Mouse (Mus musculus) limb, embryonic 15.5 days (tissue): ENCODE results near the gene Mtfr2. TPM values are rescaled to one million over a fixed set of nuclear protein-coding genes. Genes with fewer than 3 reads are reported as not detected.

Experiments
- ATAC-seq: fragments of 200-750 bp; cut with Nextera tagmentation; 2 replicates; pipeline ENCODE4 v1.8.0; 2017; ENCODE audit warnings: low read depth, moderate TSS enrichment; ENCODE audit not compliant: insufficient number of reproducible peaks, low FRiP score, low TSS enrichment
- H3K27ac ChIP-seq: fragments of 300-500 bp; sonication (generic); 2 replicates; pipeline ENCODE4 v1.5.1; 2015; ENCODE audit warnings: moderate library complexity, mild to moderate bottlenecking, inconsistent platforms
- H3K27me3 ChIP-seq: fragments of 300-500 bp; sonication (generic); 2 replicates; pipeline ENCODE4 v1.6.1; 2015; ENCODE audit warnings: inconsistent platforms
- H3K36me3 ChIP-seq: fragments of 300-500 bp; sonication (generic); 2 replicates; pipeline ENCODE4 v1.6.1; 2015; ENCODE audit warnings: inconsistent platforms
- H3K4me1 ChIP-seq: fragments of 300-500 bp; sonication (generic); 2 replicates; pipeline ENCODE4 v1.6.1; 2015; ENCODE audit warnings: inconsistent platforms
- H3K4me2 ChIP-seq: fragments of 300-500 bp; sonication (generic); 2 replicates; pipeline ENCODE4 v1.6.1; 2015; ENCODE audit warnings: mild to moderate bottlenecking, inconsistent platforms
- H3K4me3 ChIP-seq: fragments of 300-500 bp; sonication (generic); 2 replicates; pipeline ENCODE4 v1.5.1; 2015; ENCODE audit warnings: mild to moderate bottlenecking, inconsistent platforms
- H3K9ac ChIP-seq: fragments of 300-500 bp; sonication (generic); 2 replicates; pipeline ENCODE4 v1.6.1; 2015; ENCODE audit warnings: inconsistent platforms
- H3K9me3 ChIP-seq: fragments of 300-500 bp; sonication (generic); 2 replicates; pipeline ENCODE4 v1.6.1; 2016; ENCODE audit warnings: inconsistent platforms
- WGBS: fragments of 180-500 bp; shearing (Covaris S2); methylation state at CpG from one replicate; pipeline ENCODE4 v1.1.7; 2015; 5-methylcytosine and 5-hydroxymethylcytosine counted together
- polyA plus RNA-seq: library from polyadenylated mRNA; unstranded; fragments of >200 nt; fragmentation: Nextera tagmentation; extraction: Ambion mirVana; gene quantifications from 2 replicates; pipeline ENCODE4 v1.2.1, GENCODE M21; 2015

Mtfr2 gene
- polyA plus RNA-seq, 1 experiment from 2014 or later, result 1.4 TPM

- Histone ChIP-seq H3K4me2 (no peak overlapping the region), H3K27ac (no peak overlapping the region), H3K27me3 (no peaks in the 10 kb centered on the region), H3K36me3 (no peaks in the 10 kb centered on the region), H3K9me3 (no peaks in the 10 kb centered on the region), H3K4me1 (0 out of 2 replicates have a peak, but pooled peaks cover 2% of the 10 kb centered on the region), H3K9ac (no peak overlapping the region), H3K4me3 (no peak overlapping the region)
- ATAC-seq, result no peak
- 73% methylated on average over 6 of the region's 6 CpGs for WGBS
Measured at GRCm38 (mm10) chr10:20382807-20383419, 35.3 kb downstream of the Mtfr2 start.

GRCm38 (mm10) chr10:20390568-20390967, 43.0 kb downstream of the Mtfr2 start:
- Histone ChIP-seq H3K4me1 (no peaks in the 10 kb centered on the region), H3K4me2 (no peak overlapping the region), H3K9me3 (no peaks in the 10 kb centered on the region), H3K27ac (no peak overlapping the region), H3K4me3 (no peak overlapping the region), H3K36me3 (no peaks in the 10 kb centered on the region), H3K27me3 (no peaks in the 10 kb centered on the region), H3K9ac (no peak overlapping the region)
- ATAC-seq, result no peak
- 55% methylated on average over 3 of the region's 3 CpGs for WGBS

DNA sequence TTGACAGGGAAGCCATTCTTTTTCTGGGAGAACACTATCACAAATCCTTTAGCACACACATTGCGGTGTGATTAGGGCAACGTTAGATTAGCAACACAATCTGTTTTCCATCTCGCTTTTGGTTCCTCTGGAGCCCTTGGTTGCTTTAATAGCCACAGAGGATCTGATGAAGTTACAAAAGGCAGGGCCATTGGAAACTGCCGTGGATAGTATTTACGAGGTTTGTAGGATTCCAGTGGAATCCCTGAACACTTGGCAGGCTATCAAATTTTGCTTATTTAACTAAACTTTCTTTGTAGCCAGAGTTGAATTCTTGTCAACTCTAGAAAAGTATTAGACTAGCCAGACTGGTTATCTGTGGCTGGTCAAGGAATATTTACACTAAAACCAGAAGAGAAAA, 47.2 kb downstream of the Mtfr2 start:
- H3K36me3 ChIP-seq, result no peaks in the 10 kb centered on the region
- H3K9ac ChIP-seq, result no peak overlapping the region
- H3K27ac ChIP-seq, result no peak overlapping the region
- no peak overlapping the region for H3K4me3 ChIP-seq
- 0 out of 2 replicates have a peak, but pooled peaks cover 5% of the 10 kb centered on the region for H3K4me1 ChIP-seq
- no peak for ATAC-seq
- no peak overlapping the region for H3K4me2 ChIP-seq
- 35% methylated on average over 5 of the region's 5 CpGs for WGBS
- no peaks in the 10 kb centered on the region for H3K9me3 ChIP-seq
- no peaks in the 10 kb centered on the region for H3K27me3 ChIP-seq

GRCm38 (mm10) chr10:20395778-20396177, 48.2 kb downstream of the Mtfr2 start:
- H3K27ac ChIP-seq, result no peak overlapping the region
- no peak for ATAC-seq
- no peaks in the 10 kb centered on the region for H3K36me3 ChIP-seq
- H3K9ac ChIP-seq, result no peak overlapping the region
- no peak overlapping the region for H3K4me2 ChIP-seq
- no peak overlapping the region for H3K4me3 ChIP-seq
- 0 out of 2 replicates have a peak, but pooled peaks cover 5% of the 10 kb centered on the region for H3K4me1 ChIP-seq
- no peaks in the 10 kb centered on the region for H3K9me3 ChIP-seq
- H3K27me3 ChIP-seq, result no peaks in the 10 kb centered on the region
- WGBS, result 95% methylated on average over 3 of the region's 3 CpGs

- no peaks in the 10 kb centered on the region for H3K9me3 ChIP-seq
- no peak for ATAC-seq
- H3K9ac ChIP-seq, result no peak overlapping the region
- no peak overlapping the region for H3K4me2 ChIP-seq
- 67% methylated on average over 6 of the region's 6 CpGs for WGBS
- no peaks in the 10 kb centered on the region for H3K36me3 ChIP-seq
- H3K4me3 ChIP-seq, result no peak overlapping the region
- 0 out of 2 replicates have a peak, but pooled peaks cover 5% of the 10 kb centered on the region for H3K4me1 ChIP-seq
- H3K27me3 ChIP-seq, result no peaks in the 10 kb centered on the region
- no peak overlapping the region for H3K27ac ChIP-seq
Measured at GRCm38 (mm10) chr10:20398224-20398623, 50.7 kb downstream of the Mtfr2 start.

DNA sequence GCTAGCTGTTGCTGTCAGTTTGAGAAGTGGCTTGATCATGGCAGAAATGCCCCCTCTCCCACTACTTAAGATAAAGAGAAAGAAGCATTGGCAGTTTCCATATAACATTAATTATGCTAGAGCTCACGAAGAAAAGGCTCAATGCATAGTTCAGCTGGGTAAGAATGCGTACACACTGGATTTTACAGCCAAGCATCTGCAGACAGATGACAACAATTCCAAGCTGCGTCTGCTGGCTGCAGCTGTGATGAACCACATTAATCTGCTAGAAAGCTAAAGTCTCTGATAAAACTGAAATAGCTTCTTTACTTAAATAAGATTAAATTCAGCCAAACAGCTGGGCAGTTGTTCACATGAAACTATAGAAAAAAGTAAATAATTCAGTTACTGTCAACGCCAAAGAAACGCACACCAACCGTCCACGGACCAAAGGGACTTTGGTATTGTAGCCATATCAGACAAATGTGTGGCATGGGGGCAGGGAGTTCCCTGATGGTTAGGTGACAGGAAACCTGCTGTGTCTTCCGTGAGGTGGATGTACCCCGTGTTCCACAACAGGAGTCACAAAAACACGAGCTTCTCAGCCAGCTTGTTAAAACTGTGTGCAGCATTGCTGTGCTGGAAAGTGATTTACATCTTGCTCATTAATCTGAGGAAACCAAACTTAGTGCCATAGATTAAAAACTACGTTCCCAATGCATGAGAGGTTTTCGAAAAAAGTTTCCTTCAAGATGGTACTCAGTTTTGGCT, 51.2 kb downstream of the Mtfr2 start:
- WGBS, result 51% methylated on average over 12 of the region's 12 CpGs
- 0 out of 2 replicates have a peak, but pooled peaks cover 5% of the 10 kb centered on the region for H3K4me1 ChIP-seq
- no peaks in the 10 kb centered on the region for H3K36me3 ChIP-seq
- no peaks in the 10 kb centered on the region for H3K27me3 ChIP-seq
- H3K4me3 ChIP-seq, result no peak overlapping the region
- H3K9me3 ChIP-seq, result no peaks in the 10 kb centered on the region
- no peak overlapping the region for H3K27ac ChIP-seq
- H3K9ac ChIP-seq, result no peak overlapping the region
- no peak for ATAC-seq
- H3K4me2 ChIP-seq, result no peak overlapping the region

DNA sequence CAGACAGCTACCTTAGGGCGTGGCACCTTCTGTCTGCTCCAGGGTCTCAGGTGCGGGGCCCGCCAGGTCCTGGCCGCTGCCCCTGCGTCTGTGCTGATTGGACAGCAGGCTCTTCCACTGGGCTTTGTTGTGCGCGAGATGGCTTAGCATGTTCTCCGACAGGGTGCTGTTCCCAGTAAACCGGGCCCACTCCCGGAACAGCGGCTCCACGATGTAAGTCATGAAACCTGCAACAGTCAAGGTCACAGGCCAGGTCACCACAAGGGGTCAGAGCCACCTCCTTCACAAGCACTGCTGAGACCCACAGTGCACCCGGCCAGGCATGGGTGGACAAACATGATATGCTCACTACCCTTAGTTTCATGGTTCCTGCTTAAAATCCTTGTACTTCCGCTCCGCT, 52.8 kb downstream of the Mtfr2 start:
- Histone ChIP-seq H3K4me2 (no peak overlapping the region), H3K9ac (no peak overlapping the region), H3K27me3 (no peaks in the 10 kb centered on the region), H3K27ac (no peak overlapping the region), H3K4me3 (no peak overlapping the region), H3K4me1 (0 out of 2 replicates have a peak, but pooled peaks cover 5% of the 10 kb centered on the region), H3K9me3 (no peaks in the 10 kb centered on the region), H3K36me3 (no peaks in the 10 kb centered on the region)
- ATAC-seq, result no peak
- WGBS, result 73% methylated on average over 15 of the region's 15 CpGs

DNA sequence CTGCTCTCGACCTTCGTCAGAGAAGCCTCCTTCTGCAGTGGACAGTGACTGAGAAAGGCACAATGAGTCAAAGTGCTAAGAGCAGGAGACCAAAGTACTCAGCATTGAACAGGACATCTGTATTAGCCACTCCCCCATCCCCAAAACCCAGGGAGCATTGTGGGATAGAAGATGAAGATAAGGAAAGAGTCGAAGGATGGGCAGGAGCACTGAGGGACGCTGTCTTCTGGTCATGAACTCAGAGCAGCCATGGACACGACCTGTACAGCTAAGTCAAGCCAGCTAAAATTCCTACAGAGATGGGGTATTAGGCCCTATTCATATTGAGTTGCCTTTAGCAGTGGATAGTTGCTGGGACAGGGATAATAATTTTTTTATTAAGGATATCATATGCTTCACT, 55.4 kb downstream of the Mtfr2 start:
- no peak overlapping the region for H3K4me3 ChIP-seq
- no peaks in the 10 kb centered on the region for H3K9me3 ChIP-seq
- H3K27me3 ChIP-seq, result no peaks in the 10 kb centered on the region
- H3K4me1 ChIP-seq, result 0 out of 2 replicates have a peak, but pooled peaks cover 5% of the 10 kb centered on the region
- H3K4me2 ChIP-seq, result no peak overlapping the region
- WGBS, result 82% methylated on average over 5 of the region's 5 CpGs
- H3K9ac ChIP-seq, result no peak overlapping the region
- no peak overlapping the region for H3K27ac ChIP-seq
- no peaks in the 10 kb centered on the region for H3K36me3 ChIP-seq
- ATAC-seq, result no peak

DNA sequence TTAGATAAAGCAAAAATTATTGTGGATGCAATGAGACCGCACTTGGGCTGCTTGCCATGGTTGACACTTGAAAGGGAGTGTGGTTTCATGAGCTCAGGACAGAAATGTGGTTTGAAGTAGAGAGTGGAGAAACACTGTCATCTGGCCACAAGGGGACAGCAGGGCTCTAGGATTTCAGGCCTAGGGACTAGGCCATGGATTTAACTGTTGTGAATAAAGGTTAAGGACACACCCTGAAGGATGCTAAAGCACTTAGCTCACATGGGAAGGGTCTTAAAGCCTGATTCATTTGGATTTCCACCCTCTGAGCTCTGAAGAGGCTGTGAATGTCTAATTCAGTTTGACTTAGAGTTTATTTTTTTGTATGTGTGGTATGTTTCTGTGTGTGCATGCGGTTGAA, 57.9 kb downstream of the Mtfr2 start:
- Histone ChIP-seq H3K4me2 (no peak overlapping the region), H3K9ac (no peak overlapping the region), H3K9me3 (no peaks in the 10 kb centered on the region), H3K36me3 (no peaks in the 10 kb centered on the region), H3K4me3 (no peak overlapping the region), H3K27me3 (no peaks in the 10 kb centered on the region), H3K27ac (no peak overlapping the region), H3K4me1 (peaks cover 7% of the 10 kb centered on the region; the same call in 1 of the 2 replicates)
- WGBS, result 77% methylated on average over 2 of the region's 2 CpGs
- ATAC-seq, result no peak

DNA sequence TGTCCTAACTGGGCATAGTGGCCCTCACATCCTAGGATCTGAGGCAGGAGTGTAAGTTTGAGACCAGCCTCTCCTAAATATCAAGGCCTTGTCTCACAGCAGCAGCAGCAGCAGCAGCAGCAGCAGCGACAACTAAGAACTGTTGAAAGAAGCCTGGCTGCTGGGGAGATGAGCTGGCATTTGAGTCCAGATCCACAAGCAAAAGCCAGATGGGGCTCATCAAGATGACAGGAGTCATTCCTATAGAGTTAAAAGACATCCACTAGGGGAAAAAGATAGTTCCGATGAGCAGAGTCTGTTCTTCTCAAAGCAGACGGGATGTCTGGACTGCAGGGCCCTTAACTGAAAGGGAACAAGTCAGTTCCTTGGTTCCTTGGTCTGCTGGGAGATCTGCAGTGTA, 60.8 kb downstream of the Mtfr2 start:
- Histone ChIP-seq H3K4me2 (no peak overlapping the region), H3K4me1 (peaks cover 7% of the 10 kb centered on the region; the same call in 1 of the 2 replicates), H3K4me3 (no peak overlapping the region), H3K27ac (no peak overlapping the region), H3K9me3 (no peaks in the 10 kb centered on the region), H3K36me3 (peaks cover 11% of the 10 kb centered on the region; the same call in 1 of the 2 replicates), H3K27me3 (no peaks in the 10 kb centered on the region), H3K9ac (no peak overlapping the region)
- ATAC-seq, result no peak
- 74% methylated on average over 3 of the region's 3 CpGs for WGBS

DNA sequence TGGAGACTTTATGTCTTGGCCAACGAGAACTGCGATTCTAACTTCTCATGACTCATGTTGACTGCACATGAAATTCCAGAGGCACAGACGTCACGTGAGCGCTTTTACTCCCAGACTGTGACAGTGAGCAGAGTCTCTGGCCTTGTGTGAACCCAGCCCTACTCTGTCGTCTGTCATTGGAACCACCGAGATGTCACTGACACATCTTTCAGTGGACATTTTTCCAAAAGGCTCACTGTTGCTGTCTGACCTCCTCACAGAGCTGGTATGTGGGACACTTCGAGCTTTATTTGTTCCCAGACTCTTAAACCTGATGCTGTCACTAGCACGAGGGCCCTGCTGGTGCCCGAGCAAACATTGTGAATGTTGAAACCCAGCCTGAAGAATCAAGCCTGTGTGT, 61.6 kb downstream of the Mtfr2 start:
- no peak overlapping the region; the same call in 1 of the 2 replicates for H3K27ac ChIP-seq

More for the DNA sequence above, 61.6 kb downstream of the Mtfr2 start:
- H3K4me2 ChIP-seq, result no peak overlapping the region
- H3K9ac ChIP-seq, result no peak overlapping the region
- peaks cover 7% of the 10 kb centered on the region; the same call in 1 of the 2 replicates for H3K4me1 ChIP-seq
- no peak for ATAC-seq
- no peaks in the 10 kb centered on the region for H3K9me3 ChIP-seq
- H3K36me3 ChIP-seq, result peaks cover 11% of the 10 kb centered on the region; the same call in 1 of the 2 replicates
- no peak overlapping the region for H3K4me3 ChIP-seq
- no peaks in the 10 kb centered on the region for H3K27me3 ChIP-seq
- 46% methylated on average over 10 of the region's 10 CpGs for WGBS
